Mouse (Mus musculus) CH12.LX (cell line): ENCODE measurements around the gene Cenpm. TPM values are rescaled to one million over a fixed set of nuclear protein-coding genes. Genes with fewer than 3 reads are reported as not detected.
"Not testable (repeated sequence)": the region's sequence is repeated elsewhere in the genome, so short reads cannot be mapped to it uniquely, and the experiment has no call there.

Source experiments
- DNase-seq: peaks from one replicate; pipeline ENCODE4 v3.0.0-alpha.2; 2013; ENCODE audit errors: extremely low read depth
- H3K27ac ChIP-seq: 2 replicates; pipeline ENCODE4 v1.5.1; 2012; ENCODE audit warnings: low read depth, mild to moderate bottlenecking, control low read depth, moderate library complexity; ENCODE audit not compliant: insufficient read depth
- H3K27me3 ChIP-seq: replicated peaks from 2 replicates; pipeline ENCODE3; 2012; ENCODE audit warnings: inconsistent platforms
- H3K36me3 ChIP-seq, 2 experiments: replicated peaks in 1 of 2; 2 replicates each; pipeline versions ENCODE3 to v1.6.1; 2012; ENCODE audit warnings: inconsistent platforms in 1 of 2, low read length in 1 of 2, mild to moderate bottlenecking in 1 of 2, mixed read lengths in 1 of 2, moderate library complexity in 1 of 2; ENCODE audit not compliant: control insufficient read depth in 1 of 2, insufficient read depth in 1 of 2
- H3K4me1 ChIP-seq, 2 experiments: 2 replicates each; pipeline ENCODE4 v1.6.1; 2012; ENCODE audit warnings: inconsistent platforms in 1 of 2, moderate library complexity in 1 of 2; ENCODE audit not compliant: insufficient read depth in 2 of 2, control insufficient read depth in 1 of 2
- H3K4me2 ChIP-seq: 2 replicates; pipeline ENCODE4 v1.6.1; 2012; ENCODE audit warnings: low read depth, mild to moderate bottlenecking, control low read depth; ENCODE audit not compliant: poor library complexity, insufficient read depth, severe bottlenecking
- H3K4me3 ChIP-seq, 3 experiments: fragments of 150-350 bp in 1 of 3; sonication (generic) in 1 of 3; replicated peaks in 1 of 3; 2 replicates each; pipeline versions ENCODE3 to v1.5.1; 2011 to 2012; ENCODE audit warnings: low read depth in 2 of 3, low read length in 2 of 3, mild to moderate bottlenecking in 2 of 3, moderate library complexity in 2 of 3, control low read depth in 1 of 3, improper control_type of control experiment in 1 of 3, inconsistent platforms in 1 of 3, mixed read lengths in 1 of 3; ENCODE audit not compliant: poor library complexity in 1 of 3
- H3K79me2 ChIP-seq: replicated peaks from 2 replicates; pipeline ENCODE4 v1.6.1; 2012; ENCODE audit warnings: mild to moderate bottlenecking, moderate library complexity; ENCODE audit not compliant: control insufficient read depth, poor library complexity, insufficient read depth, severe bottlenecking; ENCODE audit errors: extremely low read depth
- H3K9ac ChIP-seq: 2 replicates; pipeline ENCODE4 v1.6.1; 2012; ENCODE audit warnings: low read depth, mild to moderate bottlenecking, control low read depth, moderate library complexity; ENCODE audit not compliant: insufficient read depth
- H3K9me3 ChIP-seq: replicated peaks from 2 replicates; pipeline ENCODE3; 2012; ENCODE audit warnings: low read length, inconsistent platforms, mixed read lengths
- CTCF ChIP-seq, 2 experiments: IDR thresholded peaks in 1 of 2; conservative IDR thresholded peaks in 1 of 2; 2 replicates each; pipeline ENCODE4 v1.5.1; 2011 to 2012; ENCODE audit warnings: low read depth in 2 of 2, low read length in 2 of 2, improper control_type of control experiment in 1 of 2, inconsistent platforms in 1 of 2, mild to moderate bottlenecking in 1 of 2, moderate library complexity in 1 of 2
- ELF1 ChIP-seq: IDR thresholded peaks from 2 replicates; pipeline ENCODE4 v1.6.1; 2014; ENCODE audit warnings: low read depth, mild to moderate bottlenecking, inconsistent platforms, low read length, improper control_type of control experiment
- HCFC1 ChIP-seq: IDR thresholded peaks from 2 replicates; pipeline ENCODE4 v1.6.1; 2012; ENCODE audit warnings: low read depth, mild to moderate bottlenecking, inconsistent platforms, low read length, improper control_type of control experiment
- MAZ ChIP-seq: IDR thresholded peaks from 2 replicates; pipeline ENCODE4 v1.6.1; 2012; ENCODE audit warnings: low read depth, mild to moderate bottlenecking, inconsistent platforms, low read length, improper control_type of control experiment, moderate library complexity
- NELFE ChIP-seq: IDR thresholded peaks from 2 replicates; pipeline ENCODE4 v1.6.1; 2011; ENCODE audit warnings: low read depth, low read length, improper control_type of control experiment
- SIN3A ChIP-seq: IDR thresholded peaks from 2 replicates; pipeline ENCODE4 v1.6.1; 2012; ENCODE audit warnings: low read length, improper control_type of control experiment, inconsistent platforms
- TBP ChIP-seq: conservative IDR thresholded peaks from 2 replicates; pipeline ENCODE4 v1.6.1; 2011; ENCODE audit warnings: low read depth, low read length, improper control_type of control experiment
- UBTF ChIP-seq: IDR thresholded peaks from 2 replicates; pipeline ENCODE4 v1.6.1; 2012; ENCODE audit warnings: low read depth, mild to moderate bottlenecking, inconsistent platforms, low read length, improper control_type of control experiment, moderate library complexity
- dilution Hi-C: fragments of 300-500 bp; cut with MboI; formaldehyde crosslinking; loops from 2 replicates; pipeline ENCODE4 v1.14.3; 2020; ENCODE audit warnings: low sequenced_read_pairs; ENCODE audit not compliant: extremely low pct_unique_long_range_greater_than_20kb, extremely low pct_ligation_motif_present
- in situ Hi-C: fragments of 300-500 bp; cut with MboI; formaldehyde crosslinking; loops from 3 replicates; pipeline ENCODE4 v1.14.3; 2019; ENCODE audit warnings: low sequenced_read_pairs, low pct_ligation_motif_present, low pct_unique_long_range_greater_than_20kb, mixed read lengths
- polyA plus RNA-seq: library from polyadenylated mRNA; unstranded; fragments of >175 nt; gene quantifications from 2 replicates; pipeline ENCODE4 v1.2.1, GENCODE M21; 2012; ENCODE audit warnings: low read depth; ENCODE audit not compliant: insufficient read length
- total RNA-seq, 2 experiments: library from RNA; depleted of rRNA; stranded (reverse); fragments of 300-350 nt in 1 of 2; fragments of >200 nt in 1 of 2; gene quantifications; 2 replicates each; pipeline ENCODE4 v1.2.3; 2012 to 2014

The Cenpm gene
- total and polyA plus RNA-seq, 3 experiments = 22.8 to 39.6 (median 34.2) TPM

DNA sequence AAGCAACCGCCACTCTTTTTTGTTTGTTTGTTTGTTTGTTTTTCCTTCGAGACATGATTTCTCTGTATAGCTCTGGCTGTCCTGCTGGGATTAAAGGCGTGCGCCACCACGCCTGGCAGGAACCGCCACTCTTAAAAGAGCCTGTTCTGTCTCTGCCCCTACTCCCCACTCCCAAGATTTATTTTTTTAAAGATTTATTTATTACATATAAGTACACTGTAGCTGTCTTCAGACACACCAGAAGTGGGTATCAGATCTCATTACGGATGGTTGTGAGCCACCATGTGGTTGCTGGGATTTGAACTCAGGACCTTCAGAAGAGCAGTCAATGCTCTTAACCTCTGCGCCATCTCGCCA is 235 bp upstream of the Cenpm start:
- not testable (repeated sequence) for H3K27me3 ChIP-seq
- TF ChIP-seq TBP = 0 out of 2 replicates have a peak, but pooled peaks have one; percentile 31
- TF ChIP-seq, all 38 proteins: peak for 1; not testable (repeated sequence) for 37
- Histone ChIP-seq H3K4me2 (peak overlapping the region; percentile 82), H3K4me3 (peak overlapping the region; percentile 41 to 94 (median 70)), H3K36me3 (peaks cover 6 to 17% of the 10 kb centered on the region in 2 experiments), H3K9ac (peak overlapping the region; percentile 72), H3K4me1 (peaks cover 0 to 13% of the 10 kb centered on the region in 2 experiments; a peak in 3 of 4 replicates)
- H3K79me2 ChIP-seq, DNase-seq, dilution Hi-C loops, H3K27ac ChIP-seq, H3K9me3 ChIP-seq: not testable (repeated sequence)
- in situ Hi-C loops = loop anchor here (10.0 kb wide), 1 partner anchor 180 kb away; the partner anchor contains the start of gene Mei1

DNA sequence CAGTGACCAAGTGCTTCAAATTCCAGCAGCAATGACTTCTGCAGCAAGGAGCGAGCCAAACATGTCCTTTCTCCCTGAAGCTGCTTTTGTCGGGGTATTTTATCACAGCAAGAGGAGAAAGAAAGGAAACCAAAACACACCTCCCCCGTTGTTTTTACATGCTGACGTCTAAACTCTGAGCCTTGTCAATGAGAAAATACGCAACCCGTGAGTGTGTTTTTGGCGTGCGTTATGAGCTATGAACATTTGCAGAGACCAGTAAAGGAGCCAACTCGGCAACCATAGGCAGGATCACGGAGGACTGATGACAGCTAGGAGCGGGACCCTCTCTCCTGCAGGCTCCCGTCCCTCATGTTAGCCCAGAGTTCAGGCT is 820 bp downstream of the Cenpm start:
- no peak for DNase-seq
- dilution Hi-C loops (no loop called here), in situ Hi-C loops (loop anchor here (10.0 kb wide), 1 partner anchor 179 kb away; the partner anchor contains the start of gene Mei1)

DNA sequence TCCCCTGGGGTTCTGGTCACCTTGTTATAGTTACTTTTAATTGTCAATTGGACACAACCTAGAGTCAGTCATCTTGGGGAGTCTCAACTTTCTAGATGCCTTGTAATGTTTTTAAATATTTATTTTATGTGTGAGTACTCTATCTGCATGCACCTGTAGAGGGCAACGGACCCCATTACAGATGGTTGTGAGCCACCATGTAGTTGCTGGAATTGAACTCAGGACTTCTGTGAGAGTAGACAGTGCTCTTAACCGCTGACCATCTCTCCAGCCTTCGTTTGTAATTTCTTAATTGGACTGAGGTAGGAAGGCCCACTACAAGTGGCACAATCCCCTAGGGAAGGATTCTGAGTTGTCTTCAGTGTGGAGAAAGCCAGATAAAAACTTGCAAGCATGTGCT is 1.2 kb downstream of the Cenpm start:
- H3K4me3 ChIP-seq = peak overlapping the region; percentile 70 to 94 (median 79)
- peaks cover 0 to 13% of the 10 kb centered on the region in 2 experiments; a peak in 3 of 4 replicates for H3K4me1 ChIP-seq
- no peaks in the 10 kb centered on the region for H3K27me3 ChIP-seq
- DNase-seq = no peak
- no peak overlapping the region for H3K27ac ChIP-seq
- in situ Hi-C loops (loop anchor here (10.0 kb wide), 1 partner anchor 179 kb away; the partner anchor contains the start of gene Mei1), dilution Hi-C loops (no loop called here)
- TF ChIP-seq UBTF (no peak), CTCF (conservative IDR thresholded peaks at IDR 0.05 in 1 of 2, IDR thresholded peaks at IDR 0.05 in 1 of 2; ENCODE audit: low read depth in 2 of 2, low read length in 2 of 2) (0 out of 4 replicates have a peak, but pooled peaks of 1 of the 2 experiments have one; percentile 5), ELF1 (no peak), SIN3A (no peak), MAZ (no peak)
- H3K79me2 ChIP-seq = peaks cover 4% of the 10 kb centered on the region; the same call in 1 of the 2 replicates
- no peaks in the 10 kb centered on the region for H3K9me3 ChIP-seq
- peak overlapping the region; percentile 62 for H3K4me2 ChIP-seq
- H3K9ac ChIP-seq = peak overlapping the region; percentile 67; the same call in 1 of the 2 replicates
- H3K36me3 ChIP-seq = peaks cover 16 to 30% of the 10 kb centered on the region in 2 experiments

More for the DNA sequence above, 820 bp downstream of the Cenpm start:
- H3K4me3 ChIP-seq = peak overlapping the region; percentile 70 to 94 (median 79)
- H3K9me3 ChIP-seq = no peaks in the 10 kb centered on the region
- H3K27ac ChIP-seq = peak overlapping the region; percentile 54
- peak overlapping the region; percentile 67 for H3K9ac ChIP-seq
- H3K79me2 ChIP-seq = peaks cover 4% of the 10 kb centered on the region; the same call in 1 of the 2 replicates
- 0 out of 2 replicates have a peak, but pooled peaks have one; percentile 1 for TF ChIP-seq NELFE
- TF ChIP-seq HCFC1 = peak; percentile 50
- no peak for TF ChIP-seq UBTF
- H3K36me3 ChIP-seq = peaks cover 13 to 26% of the 10 kb centered on the region in 2 experiments
- peaks cover 0 to 13% of the 10 kb centered on the region in 2 experiments; a peak in 3 of 4 replicates for H3K4me1 ChIP-seq
- peak overlapping the region; percentile 62 for H3K4me2 ChIP-seq
- H3K27me3 ChIP-seq = no peaks in the 10 kb centered on the region
